Mouse (Mus musculus) myocyte (in vitro differentiated cells): ENCODE measurements around the gene Lrrc57. TPM values are rescaled to one million over a fixed set of nuclear protein-coding genes. Genes with fewer than 3 reads are reported as not detected.
A peak's percentile ranks its signal among the peaks of the same experiment; 100 is the strongest.

ENCODE experiments used
- H3K27me3 ChIP-seq: one replicate; pipeline ENCODE4 v1.6.1; 2011; ENCODE audit not compliant: control insufficient read depth, insufficient read depth, insufficient read length
- H3K36me3 ChIP-seq: one replicate; pipeline ENCODE4 v1.6.1; 2011; ENCODE audit not compliant: control insufficient read depth, insufficient read depth
- H3K4me2 ChIP-seq: one replicate; pipeline ENCODE4 v1.6.1; 2011; ENCODE audit warnings: low read depth, control low read depth
- H3K4me3 ChIP-seq: one replicate; pipeline ENCODE4 v1.5.1; 2011; ENCODE audit warnings: mild to moderate bottlenecking, control low read depth, moderate library complexity
- H3K79me2 ChIP-seq: one replicate; pipeline ENCODE4 v1.6.1; 2011; ENCODE audit not compliant: control insufficient read depth, insufficient read depth
- H3ac ChIP-seq: one replicate; pipeline ENCODE4 v1.6.1; 2011; ENCODE audit not compliant: control insufficient read depth, insufficient read length
- CEBPB ChIP-seq: IDR thresholded peaks from 2 replicates; pipeline ENCODE4 v1.6.1; 2011; ENCODE audit warnings: mild to moderate bottlenecking, moderate library complexity; ENCODE audit not compliant: poor library complexity, insufficient read depth, severe bottlenecking
- E2F4 ChIP-seq: IDR thresholded peaks from one replicate; pipeline ENCODE4 v1.6.1; 2011; ENCODE audit warnings: mild to moderate bottlenecking, control low read depth, moderate library complexity; ENCODE audit not compliant: insufficient read depth
- MAX ChIP-seq: IDR thresholded peaks from one replicate; pipeline ENCODE4 v1.6.1; 2011; ENCODE audit warnings: low read depth, mild to moderate bottlenecking, control low read depth
- MYOD1 ChIP-seq, 3 experiments: IDR thresholded peaks; one replicate each; pipeline ENCODE4 v1.6.1; 2011; ENCODE audit warnings: control low read depth in 2 of 3, low read depth in 2 of 3, mild to moderate bottlenecking in 2 of 3, moderate library complexity in 1 of 3; ENCODE audit not compliant: insufficient read length in 2 of 3, control insufficient read depth in 1 of 3
- MYOG ChIP-seq, 3 experiments: IDR thresholded peaks; one replicate each; pipeline ENCODE4 v1.6.1; 2011; ENCODE audit warnings: control low read depth in 2 of 3, low read depth in 2 of 3, mild to moderate bottlenecking in 2 of 3; ENCODE audit not compliant: insufficient read length in 2 of 3, control insufficient read depth in 1 of 3, insufficient read depth in 1 of 3
- POLR2A ChIP-seq: IDR thresholded peaks from one replicate; pipeline ENCODE4 v1.6.1; 2011; ENCODE audit warnings: low read depth, mild to moderate bottlenecking, control low read depth, moderate library complexity; ENCODE audit not compliant: insufficient read length
- POLR2AphosphoS2 ChIP-seq: IDR thresholded peaks from one replicate; pipeline ENCODE4 v1.6.1; 2011; ENCODE audit warnings: low read depth, control low read depth; ENCODE audit not compliant: insufficient read length
- REST ChIP-seq: IDR thresholded peaks from one replicate; pipeline ENCODE4 v1.6.1; 2011; ENCODE audit warnings: mild to moderate bottlenecking, control low read depth, moderate library complexity; ENCODE audit not compliant: insufficient read depth, insufficient read length
- SRF ChIP-seq: IDR thresholded peaks from one replicate; pipeline ENCODE4 v1.6.1; 2011; ENCODE audit warnings: low read depth; ENCODE audit not compliant: control insufficient read depth, insufficient read length
- TCF12 ChIP-seq: IDR thresholded peaks from one replicate; pipeline ENCODE4 v1.6.1; 2011; ENCODE audit warnings: mild to moderate bottlenecking, control low read depth; ENCODE audit not compliant: poor library complexity, insufficient read depth, severe bottlenecking
- TCF3 ChIP-seq: IDR thresholded peaks from one replicate; pipeline ENCODE4 v1.6.1; 2011; ENCODE audit warnings: low read depth, control low read depth; ENCODE audit not compliant: insufficient read length
- USF1 ChIP-seq: IDR thresholded peaks from one replicate; pipeline ENCODE4 v1.6.1; 2011; ENCODE audit warnings: low read depth, mild to moderate bottlenecking, control low read depth, moderate library complexity
- polyA plus RNA-seq: library from polyadenylated mRNA; unstranded; fragments of >200 nt; fragmentation: generic; extraction: Trizol; gene quantifications from one replicate; pipeline ENCODE4 v1.2.1, GENCODE M21; 2012; ENCODE audit warnings: missing spikeins

Lrrc57 gene
- polyA plus RNA-seq, 1 experiment: 12.5 TPM

GRCm38 (mm10) chr2:120631957-120632356, 22.6 kb upstream of the Lrrc57 start:
- Histone ChIP-seq H3ac (no peak overlapping the region), H3K4me3 (no peak overlapping the region), H3K27me3 (no peaks in the 10 kb centered on the region), H3K79me2 (peaks cover 8% of the 10 kb centered on the region), H3K36me3 (peaks cover 13% of the 10 kb centered on the region), H3K4me2 (peak overlapping the region; percentile 88)
- TF ChIP-seq MYOD1 (IDR thresholded peaks at IDR 0.05; ENCODE audit: control insufficient read depth in 1 of 3, insufficient read length in 2 of 3, low read depth in 2 of 3): peak in 2 of 3 experiments; percentile 80 to 86
- TF ChIP-seq USF1: peak; percentile 59
- no peak for TF ChIP-seq MAX
- TF ChIP-seq E2F4: no peak
- peak in 2 of 3 experiments; percentile 76 for TF ChIP-seq MYOG (IDR thresholded peaks at IDR 0.05; ENCODE audit: control insufficient read depth in 1 of 3, insufficient read depth in 1 of 3, insufficient read length in 2 of 3, low read depth in 2 of 3)
- peak; percentile 21 for TF ChIP-seq TCF12
- TF ChIP-seq SRF: peak; percentile 58

- Histone ChIP-seq H3K27me3 (no peaks in the 10 kb centered on the region), H3K36me3 (peaks cover 13% of the 10 kb centered on the region), H3K4me3 (no peak overlapping the region), H3K4me2 (peak overlapping the region; percentile 88), H3ac (no peak overlapping the region), H3K79me2 (peaks cover 8% of the 10 kb centered on the region)
- TF ChIP-seq MYOG (IDR thresholded peaks at IDR 0.05; ENCODE audit: control insufficient read depth in 1 of 3, insufficient read depth in 1 of 3, insufficient read length in 2 of 3, low read depth in 2 of 3) (peak in 1 of 3 experiments; percentile 41), TCF3 (no peak), E2F4 (no peak), MYOD1 (IDR thresholded peaks at IDR 0.05; ENCODE audit: control insufficient read depth in 1 of 3, insufficient read length in 2 of 3, low read depth in 2 of 3) (peak in 1 of 3 experiments; percentile 15), SRF (no peak)
Measured at GRCm38 (mm10) chr2:120631521-120631920, 22.2 kb upstream of the Lrrc57 start.

- Histone ChIP-seq H3ac (no peak overlapping the region), H3K79me2 (peaks cover 8% of the 10 kb centered on the region), H3K36me3 (peaks cover 13% of the 10 kb centered on the region), H3K4me2 (peak overlapping the region; percentile 88), H3K4me3 (peak overlapping the region; percentile 39), H3K27me3 (no peaks in the 10 kb centered on the region)
- TF ChIP-seq SRF: no peak
- no peak for TF ChIP-seq MAX
- TF ChIP-seq E2F4: no peak
- no peak for TF ChIP-seq REST
- TF ChIP-seq MYOG (IDR thresholded peaks at IDR 0.05; ENCODE audit: control insufficient read depth in 1 of 3, insufficient read depth in 1 of 3, insufficient read length in 2 of 3, low read depth in 2 of 3): no peak
- no peak for TF ChIP-seq CEBPB
- no peak for TF ChIP-seq TCF3
- no peak for TF ChIP-seq TCF12
- no peak for TF ChIP-seq MYOD1 (IDR thresholded peaks at IDR 0.05; ENCODE audit: control insufficient read depth in 1 of 3, insufficient read length in 2 of 3, low read depth in 2 of 3)
- no peak for TF ChIP-seq POLR2AphosphoS2
- no peak for TF ChIP-seq POLR2A
- no peak for TF ChIP-seq USF1
Measured at GRCm38 (mm10) chr2:120630655-120631054, 21.3 kb upstream of the Lrrc57 start.

- H3K27me3 ChIP-seq: no peaks in the 10 kb centered on the region
- peaks cover 13% of the 10 kb centered on the region for H3K36me3 ChIP-seq
- peaks cover 8% of the 10 kb centered on the region for H3K79me2 ChIP-seq
- H3K4me3 ChIP-seq: peak overlapping the region; percentile 39
- no peak overlapping the region for H3ac ChIP-seq
- TF ChIP-seq CEBPB (no peak), SRF (no peak), TCF12 (no peak), MYOD1 (IDR thresholded peaks at IDR 0.05; ENCODE audit: control insufficient read depth in 1 of 3, insufficient read length in 2 of 3, low read depth in 2 of 3) (no peak), POLR2AphosphoS2 (no peak), USF1 (no peak), E2F4 (no peak), REST (no peak), POLR2A (no peak), MYOG (IDR thresholded peaks at IDR 0.05; ENCODE audit: control insufficient read depth in 1 of 3, insufficient read depth in 1 of 3, insufficient read length in 2 of 3, low read depth in 2 of 3) (no peak), MAX (no peak), TCF3 (no peak)
- peak overlapping the region; percentile 88 for H3K4me2 ChIP-seq
Measured at GRCm38 (mm10) chr2:120630246-120630645, 20.9 kb upstream of the Lrrc57 start.

GRCm38 (mm10) chr2:120628886-120629735, 19.8 kb upstream of the Lrrc57 start, which contains the start of gene Stard9:
TSS of gene Stard9 (plus strand) at chr2:120629121.
- TF ChIP-seq MYOG (IDR thresholded peaks at IDR 0.05; ENCODE audit: control insufficient read depth in 1 of 3, insufficient read depth in 1 of 3, insufficient read length in 2 of 3, low read depth in 2 of 3) (peak in 2 of 3 experiments; percentile 64 to 72), POLR2AphosphoS2 (peak; percentile 68), REST (no peak), MYOD1 (IDR thresholded peaks at IDR 0.05; ENCODE audit: control insufficient read depth in 1 of 3, insufficient read length in 2 of 3, low read depth in 2 of 3) (peak in 2 of 3 experiments; percentile 39 to 49), TCF12 (no peak), USF1 (no peak), POLR2A (peak; percentile 83), TCF3 (no peak), E2F4 (no peak), MAX (no peak), SRF (peak; percentile 18), CEBPB (no peak)
- no peaks in the 10 kb centered on the region for H3K27me3 ChIP-seq
- H3K4me2 ChIP-seq: peak within 1 kb of the TSS; percentile 88
- peaks cover 8% of the 10 kb centered on the region for H3K79me2 ChIP-seq
- H3K4me3 ChIP-seq: peak within 1 kb of the TSS; percentile 39
- H3K36me3 ChIP-seq: peaks cover 5% of the 10 kb centered on the region
- H3ac ChIP-seq: peak within 1 kb of the TSS; percentile 17
